Mouse (Mus musculus) adrenal gland (tissue): Measurements from ENCODE around the gene Fis1.

Source experiments
- microRNA-seq, 2 experiments: library from miRNA; unstranded; fragments of <30 nt; microRNA quantifications; one replicate each; pipeline ENCODE4; 2019

Gene Fis1

Small RNA genes within 50 kb of the gene (microRNA-seq; reads per million reads assigned to microRNA genes)
- 19.4 to 24.2 reads per million in 2 experiments for gene Mir702
